Mouse (Mus musculus): Measurements from ENCODE around the gene Tmem98. TPM values are rescaled to one million over a fixed set of nuclear protein-coding genes. Genes with fewer than 3 reads are reported as not detected.

The Tmem98 gene
- 13.7 and 16.1 TPM in 2 replicates for polyA plus RNA-seq (2015; fragmentation: Nextera tagmentation; extraction: Ambion mirVana)

DNA sequence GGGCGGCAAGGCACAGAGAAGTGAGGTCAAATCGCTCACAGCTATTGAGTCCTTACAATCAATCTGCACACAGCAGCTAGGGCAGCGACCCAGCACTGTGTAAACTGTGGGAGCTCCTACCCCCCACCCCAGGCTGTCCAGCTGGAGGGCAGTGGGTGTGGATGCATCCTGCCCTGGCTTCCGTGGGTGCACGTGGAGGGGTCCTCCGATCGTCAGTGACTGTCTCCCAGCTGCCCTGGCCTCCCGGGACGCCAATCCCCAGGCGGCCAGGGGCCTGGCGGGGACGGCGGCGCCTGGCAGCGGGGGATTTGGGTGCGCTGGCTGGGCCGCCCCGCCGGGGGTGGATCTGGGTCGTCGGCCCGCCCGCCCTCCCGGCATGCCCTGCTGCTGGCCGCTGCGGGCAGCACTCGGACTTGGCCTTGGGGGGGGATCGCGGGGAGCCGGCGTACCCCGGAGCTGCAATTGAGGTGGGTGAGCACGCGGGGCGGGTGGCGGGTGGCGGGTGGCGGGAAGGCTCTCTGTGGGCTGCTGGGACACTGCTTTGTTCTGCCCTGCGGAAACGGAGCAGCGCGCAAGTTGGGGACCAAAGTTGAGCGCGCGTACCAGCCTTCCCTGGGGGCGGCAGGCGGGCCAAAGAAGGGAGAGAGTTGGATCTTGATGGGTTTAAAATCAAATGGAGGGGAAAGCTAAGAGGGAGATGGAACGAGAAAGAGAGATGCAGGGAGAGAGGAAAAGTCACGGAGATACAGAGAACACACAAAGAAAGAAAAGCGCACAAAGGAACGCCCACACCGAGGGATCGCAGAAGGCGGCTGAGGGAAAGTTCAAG is at the start of gene Tmem98:
Gene Tmem98 (plus strand): TSS at position 183 of the 829 bp plus-strand sequence.

DNA sequence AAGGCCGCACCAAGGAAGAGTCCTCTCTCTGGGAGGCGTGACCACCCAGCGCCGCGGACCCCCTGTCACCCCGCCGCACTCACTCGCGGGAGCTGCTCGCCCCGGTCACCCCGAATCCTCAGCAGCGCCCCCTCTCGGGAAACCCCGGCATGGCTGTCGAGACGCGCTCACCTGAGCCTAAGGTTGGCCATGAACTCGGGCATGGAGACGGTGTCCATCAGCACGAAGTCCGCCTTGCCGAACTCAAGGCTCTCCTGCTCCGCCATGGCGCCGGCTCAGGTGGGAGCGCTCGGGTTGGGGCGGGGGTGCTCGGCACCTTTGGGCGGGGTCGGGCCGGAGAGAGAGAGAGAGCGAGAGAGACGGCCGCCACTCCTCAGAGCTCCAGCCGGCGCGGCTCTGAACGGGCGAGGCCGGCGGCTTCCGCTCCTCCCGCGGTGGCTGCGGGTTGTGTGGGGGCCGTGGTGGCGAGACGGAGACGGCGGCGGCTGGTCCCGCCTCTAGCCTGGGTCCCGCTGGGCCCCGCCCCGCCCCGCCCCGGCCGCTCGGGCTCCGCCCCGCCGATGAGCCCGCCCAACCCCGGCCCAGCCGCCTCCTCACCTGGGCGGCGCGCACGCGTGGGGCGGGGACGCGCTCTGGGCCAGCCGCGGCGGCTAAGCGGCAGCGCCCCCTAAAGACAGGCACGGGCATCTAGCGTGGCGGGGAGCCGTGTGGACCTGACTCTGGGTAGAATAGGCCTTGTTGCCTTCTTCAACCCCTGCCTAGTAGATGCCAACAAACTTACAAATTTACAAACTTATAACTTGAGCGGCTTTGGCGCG is 30.2 kb upstream of the Tmem98 start, which contains the start of gene Myo1d:
Gene Myo1d (minus strand): TSS at position 499 of the 818 bp plus-strand sequence.

DNA sequence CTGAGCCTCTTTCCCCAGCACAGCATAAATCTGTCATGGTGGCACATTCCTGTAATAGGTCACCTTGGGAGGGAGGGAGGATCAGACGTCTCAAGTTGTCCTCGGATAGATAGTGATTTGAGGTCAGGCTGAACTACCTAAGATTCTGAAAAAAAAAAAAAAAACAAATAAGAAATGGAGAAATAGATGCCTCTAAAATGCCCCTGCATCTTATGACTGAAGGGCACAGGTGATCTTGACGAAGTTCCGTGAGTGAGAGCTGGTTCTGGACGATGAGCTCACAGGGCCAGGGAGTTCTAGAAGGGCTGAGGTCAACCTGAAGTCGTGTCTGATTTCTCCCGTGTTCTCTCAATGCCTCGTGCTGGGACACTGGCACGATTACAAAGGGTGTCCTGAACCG is 48.1 kb downstream of the Tmem98 start, which contains the start of gene Spaca3:
Gene Spaca3 (plus strand): TSS at position 301 of the 400 bp plus-strand sequence.

Other genes starting within 250 kb of the Tmem98 start
- gene Myo1d, start 30.1 kb upstream of the Tmem98 start, polyA plus RNA-seq (2015; fragmentation: Nextera tagmentation; extraction: Ambion mirVana) = 2.8 and 3.1 TPM in 2 replicates
- gene Spaca3, start 48.2 kb downstream of the Tmem98 start, polyA plus RNA-seq (2015; fragmentation: Nextera tagmentation; extraction: Ambion mirVana) = not detected in 2 replicates

All from skeletal muscle tissue, postnatal 0 days (tissue).